In the genomic region with DNA sequence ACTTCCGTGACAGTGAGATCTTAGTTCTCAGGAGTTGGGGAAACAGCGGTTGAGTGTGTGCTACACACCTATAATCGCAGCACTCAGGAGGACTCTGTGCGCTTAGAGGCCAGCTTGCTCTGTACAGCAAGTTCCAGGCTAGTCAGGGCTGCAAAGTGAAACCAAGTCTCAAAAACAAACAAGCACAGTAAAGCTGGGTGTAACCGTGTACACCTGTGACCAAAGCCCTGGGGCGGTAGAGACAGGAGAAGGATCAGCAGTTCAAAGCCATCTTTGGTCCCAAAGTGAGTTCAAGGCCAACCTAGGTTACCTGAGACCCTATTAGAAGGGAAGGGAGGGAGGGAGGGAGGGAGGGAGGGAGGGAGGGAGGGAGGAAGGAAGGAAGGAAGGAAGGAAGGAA, we compare ENCODE assay signal across 22 mouse cellular contexts. TPM values are rescaled to one million over a fixed set of nuclear protein-coding genes. Genes with fewer than 3 reads are reported as not detected.
DNase-seq lines count a peak whose midpoint lies in the region; ATAC-seq lines count a peak whose summit lies in the region.
"Had no signal": no experiment of that assay in that cellular context is flagged by ENCODE, and none has a peak within 500 bp of the region (broad histone marks: within the 10 kb centered on the region; RNA-seq: fewer than 3 reads in every experiment).

No protein-coding gene starts in this region.

- no peak overlapping the region for H3K4me3 ChIP-seq in heart, embryonic 11.5 days (ENCODE audit: low read depth, low read length)
- H3K4me3 ChIP-seq: embryonic facial prominence, embryonic 10.5 days; embryonic facial prominence, embryonic 12.5 days; forebrain, embryonic 13.5 days; forebrain, embryonic 15.5 days had no signal

- no peaks in the 10 kb centered on the region for H3K27me3 ChIP-seq in heart, embryonic 11.5 days (ENCODE audit: control insufficient read depth, insufficient read depth, low read length)
- H3K27me3 ChIP-seq: embryonic facial prominence, embryonic 12.5 days; forebrain, embryonic 13.5 days; forebrain, embryonic 15.5 days had no signal

- no peaks in the 10 kb centered on the region for H3K4me1 ChIP-seq in heart, embryonic 11.5 days (ENCODE audit: control insufficient read depth, insufficient read depth, low read length)
- H3K4me1 ChIP-seq: embryonic facial prominence, embryonic 10.5 days; embryonic facial prominence, embryonic 12.5 days had no signal

- peaks cover 24% of the 10 kb centered on the region for H3K36me3 ChIP-seq in heart, embryonic 11.5 days (ENCODE audit: control insufficient read depth, insufficient read depth, low read length)
- H3K36me3 ChIP-seq: embryonic facial prominence, embryonic 10.5 days; embryonic facial prominence, embryonic 12.5 days; forebrain, embryonic 15.5 days had no signal

- peaks cover 7% of the 10 kb centered on the region; the same call in 1 of the 2 replicates for H3K9me3 ChIP-seq in heart, embryonic 11.5 days (replicated peaks; ENCODE audit: control insufficient read depth, low read length)
- H3K9me3 ChIP-seq: forebrain, embryonic 13.5 days; forebrain, embryonic 15.5 days had no signal

- ATAC-seq in CD4-positive, CD25-positive, alpha-beta regulatory T cell, adult 4 months = no peak
- ATAC-seq in heart, embryonic 11.5 days (replicated peaks; ENCODE audit: insufficient number of reproducible peaks, low FRiP score, low TSS enrichment) = no peak
- ATAC-seq: activated CD4-positive, CD25-positive, alpha-beta regulatory T cell, adult 4 months; forebrain, embryonic 13.5 days; forebrain, embryonic 15.5 days; forebrain, postnatal 0 days had no signal

- H3K9ac ChIP-seq in heart, embryonic 11.5 days (ENCODE audit: low read depth, low read length) = no peak overlapping the region
- H3K9ac ChIP-seq: embryonic facial prominence, embryonic 12.5 days; forebrain, embryonic 13.5 days; forebrain, embryonic 15.5 days; forebrain, postnatal 0 days had no signal

- H3K4me2 ChIP-seq in heart, embryonic 11.5 days = no peak overlapping the region
- H3K4me2 ChIP-seq: embryonic facial prominence, embryonic 12.5 days; forebrain, embryonic 13.5 days; forebrain, embryonic 15.5 days had no signal

- peak; percentile 34 for DNase-seq in CD4-positive, CD25-positive, alpha-beta regulatory T cell, adult 2 months (ENCODE audit: low read depth, low spot score)
- DNase-seq in ES-CJ7 (ENCODE audit: low read depth, low spot score) = peak; percentile 37
- DNase-seq in induced T-regulatory cell, adult 2 months (ENCODE audit: low read depth) = peak; percentile 30
- no peak for DNase-seq in ovary, postnatal 14 days (ENCODE audit: low spot score)
- DNase-seq in testis, postnatal 10 days (ENCODE audit: low spot score) = no peak
- DNase-seq: adrenal gland, adult 8-10 months; adrenal gland, postnatal 14 days; adrenal gland, postnatal 36 days; B cell, adult 2 months; cerebellum, adult 11-12 months; cerebellum, adult 2 months; cerebellum, adult 9-10 months; cerebellum, postnatal 10 days; cerebellum, postnatal 25 days; forebrain, postnatal 0 days had no signal

- no peak overlapping the region for H3K27ac ChIP-seq in heart, embryonic 11.5 days (ENCODE audit: low read depth, low read length)
- H3K27ac ChIP-seq: embryonic facial prominence, embryonic 10.5 days; embryonic facial prominence, embryonic 12.5 days; forebrain, embryonic 13.5 days; forebrain, embryonic 15.5 days had no signal

- WGBS in heart, embryonic 11.5 days (ENCODE audit: insufficient replicate concordance) = 86% methylated on average over 6 of the region's 6 CpGs

RNA-seq across cellular contexts. Expression of gene Fam8a1, which starts 25.1 kb away (rescaled TPM):
- 1 to 10 TPM; 8.5 to 9.0 TPM for polyA plus RNA-seq in CD4-positive, CD25-positive, alpha-beta regulatory T cell, adult 4 months (2017; shearing (Covaris generic))
- 8.1 and 9.3 TPM in 2 replicates for polyA plus RNA-seq in heart, embryonic 11.5 days (2014; fragmentation: Nextera tagmentation; extraction: Ambion mirVana)

Comparison
In these comparisons a context has a peak if more than half of its experiments do, and no peak if none do; other contexts are left out.
1. DNase-seq: peak in CD4-positive, CD25-positive, alpha-beta regulatory T cell, adult 2 months (single experiment), ES-CJ7 (single experiment) and induced T-regulatory cell, adult 2 months (single experiment); none in ovary, postnatal 14 days (single experiment) and testis, postnatal 10 days (single experiment).